Mouse (Mus musculus) T-cell, adult 2 months (primary cell): ENCODE measurements at regions not wholly inside any gene's neighbourhood (a gene's known extent, or its start where the extent isn't known, plus 50 kb on each side); places are given as distances from the start of the nearest gene placed in this dataset.

Experiments used
- DNase-seq: peaks from one replicate; pipeline ENCODE4 v3.0.0; 2022; ENCODE audit warnings: low spot score

GRCm38 (mm10) chr10:111784065-111784853, 188.2 kb upstream of the Krr1 start:
- DNase-seq = no peak

GRCm38 (mm10) chr10:111787175-111787574, 185.3 kb upstream of the Krr1 start:
- no peak for DNase-seq

- DNase-seq = no peak
Measured at GRCm38 (mm10) chr10:111789264-111789663, 183.2 kb upstream of the Krr1 start.

GRCm38 (mm10) chr10:111790911-111791310, 181.6 kb upstream of the Krr1 start:
- no peak for DNase-seq

GRCm38 (mm10) chr10:111795056-111795455, 177.4 kb upstream of the Krr1 start:
- no peak for DNase-seq

GRCm38 (mm10) chr10:111795756-111796155, 176.7 kb upstream of the Krr1 start:
- DNase-seq = no peak

- no peak for DNase-seq
Measured at GRCm38 (mm10) chr10:111798851-111799281, 173.6 kb upstream of the Krr1 start.

- DNase-seq = no peak
Measured at GRCm38 (mm10) chr10:111799850-111800589, 172.4 kb upstream of the Krr1 start.

GRCm38 (mm10) chr10:111800590-111800935, 171.9 kb upstream of the Krr1 start:
- DNase-seq = no peak

GRCm38 (mm10) chr10:111801021-111801793, 171.3 kb upstream of the Krr1 start:
- DNase-seq = no peak

- no peak for DNase-seq
Measured at GRCm38 (mm10) chr10:111801794-111802359, 170.6 kb upstream of the Krr1 start.

GRCm38 (mm10) chr10:111806333-111806732, 166.1 kb upstream of the Krr1 start:
- DNase-seq = no peak

- no peak for DNase-seq
Measured at GRCm38 (mm10) chr10:111806916-111807315, 165.5 kb upstream of the Krr1 start.

- no peak for DNase-seq
Measured at GRCm38 (mm10) chr10:111813736-111814135, 158.7 kb upstream of the Krr1 start.

- DNase-seq = no peak
Measured at GRCm38 (mm10) chr10:111814648-111815047, 157.8 kb upstream of the Krr1 start.

GRCm38 (mm10) chr10:111815160-111815559, 157.3 kb upstream of the Krr1 start:
- no peak for DNase-seq

GRCm38 (mm10) chr10:111815821-111816599, 156.5 kb upstream of the Krr1 start:
- no peak for DNase-seq

- no peak for DNase-seq
Measured at GRCm38 (mm10) chr10:111819755-111820451, 152.6 kb upstream of the Krr1 start.

- DNase-seq = no peak
Measured at GRCm38 (mm10) chr10:111824820-111825219, 147.6 kb upstream of the Krr1 start.

GRCm38 (mm10) chr10:111826033-111826754, 146.3 kb upstream of the Krr1 start:
- no peak for DNase-seq
